Mouse (Mus musculus): ENCODE measurements around the gene Olfr101. TPM values are rescaled to one million over a fixed set of nuclear protein-coding genes. Genes with fewer than 3 reads are reported as not detected.

The Olfr101 gene
- not detected in 2 replicates for polyA plus RNA-seq (2012; ENCODE audit: insufficient read depth, insufficient read length, low replicate concordance, missing spikeins)

DNA sequence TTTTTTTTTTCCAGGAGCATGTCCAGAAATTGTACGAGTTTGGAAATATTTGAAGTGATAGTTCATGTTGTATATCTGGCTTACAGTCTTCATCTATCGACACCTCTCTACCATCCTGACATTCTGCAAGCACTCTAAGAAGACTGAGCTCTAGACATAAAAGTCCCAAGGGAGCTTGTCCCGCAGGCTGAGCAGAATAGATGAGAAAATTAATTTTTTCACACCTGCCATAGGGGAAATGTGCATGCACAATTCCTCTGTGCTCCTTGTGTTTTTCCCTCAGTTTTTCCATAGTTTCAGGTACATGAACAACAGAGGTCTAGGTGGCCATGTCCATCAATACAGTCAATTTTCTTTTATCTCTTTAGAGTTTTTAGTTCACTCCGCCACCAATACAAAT is at the start of gene Olfr101:
Olfr101 (minus strand) TSS at position 101 of the 400 bp plus-strand sequence.
- TF ChIP-seq CTCF (IDR thresholded peaks at IDR 0.05; ENCODE audit: insufficient read depth, low read depth, low read length) (no peak), POLR2A (IDR thresholded peaks at IDR 0.05; ENCODE audit: insufficient read depth, low read depth, low read length) (no peak)
- Histone ChIP-seq H3K27ac (ENCODE audit: insufficient read depth, low read depth, low read length) (no peak within 1 kb of the TSS), H3K4me1 (ENCODE audit: control insufficient read depth, insufficient read depth, low read length) (no peaks in the 10 kb centered on the region), H3K4me3 (ENCODE audit: insufficient read depth, low read depth, low read length) (no peak within 1 kb of the TSS)
- 87% methylated on average over 4 of the region's 4 CpGs for WGBS

DNA sequence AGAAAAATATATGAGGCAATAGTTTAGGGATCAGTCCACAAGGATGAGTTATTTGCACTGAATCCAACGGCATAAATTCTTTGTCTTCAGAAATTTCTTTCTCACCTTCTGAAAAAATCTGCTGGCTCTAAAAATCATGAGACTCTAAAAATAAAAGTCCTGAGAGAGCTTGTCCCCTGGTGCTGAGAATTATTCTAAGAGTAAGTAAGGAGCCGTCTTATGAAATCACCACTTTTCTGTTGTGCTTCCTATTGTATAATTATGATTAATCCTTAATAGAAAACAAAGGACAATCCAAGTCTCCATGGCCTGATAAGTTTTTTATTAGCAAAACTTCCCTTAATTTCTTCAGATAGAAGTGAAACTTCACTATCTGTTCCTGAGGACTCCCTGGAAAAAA is 35.5 kb upstream of the Olfr101 start, which contains the start of gene Olfr103:
Olfr103 (minus strand) TSS at position 101 of the 400 bp plus-strand sequence.
- 88% methylated on average over 2 of the region's 2 CpGs for WGBS
- Histone ChIP-seq H3K27ac (ENCODE audit: insufficient read depth, low read depth, low read length) (no peak within 1 kb of the TSS), H3K4me3 (ENCODE audit: insufficient read depth, low read depth, low read length) (no peak within 1 kb of the TSS), H3K4me1 (ENCODE audit: control insufficient read depth, insufficient read depth, low read length) (no peaks in the 10 kb centered on the region)
- TF ChIP-seq CTCF (IDR thresholded peaks at IDR 0.05; ENCODE audit: insufficient read depth, low read depth, low read length): no peak
- no peak for TF ChIP-seq POLR2A (IDR thresholded peaks at IDR 0.05; ENCODE audit: insufficient read depth, low read depth, low read length)

DNA sequence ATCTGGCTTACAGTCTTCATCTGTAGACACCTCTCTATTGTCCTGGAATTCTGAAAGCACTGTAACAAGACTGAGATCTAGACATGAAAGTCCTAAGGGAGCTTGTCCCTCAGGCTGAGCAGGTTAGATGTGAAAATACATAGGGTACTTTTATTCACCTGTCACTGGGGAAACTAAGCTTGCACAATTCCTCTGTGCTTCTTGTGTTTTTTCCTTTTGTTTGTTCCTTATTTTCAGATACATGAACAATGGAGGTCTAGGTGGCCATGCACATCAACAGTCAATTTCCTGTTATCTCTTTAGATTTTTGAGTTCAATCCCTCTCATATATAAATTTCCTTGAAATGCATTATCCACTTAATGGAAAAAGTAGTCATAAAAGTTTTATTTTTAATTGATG is 12.8 kb upstream of the Olfr101 start, which contains the start of gene Olfr102:
Olfr102 (minus strand) TSS at position 101 of the 400 bp plus-strand sequence.
- Histone ChIP-seq H3K27ac (ENCODE audit: insufficient read depth, low read depth, low read length) (no peak within 1 kb of the TSS), H3K4me3 (ENCODE audit: insufficient read depth, low read depth, low read length) (no peak within 1 kb of the TSS), H3K4me1 (ENCODE audit: control insufficient read depth, insufficient read depth, low read length) (no peaks in the 10 kb centered on the region)
- TF ChIP-seq CTCF (IDR thresholded peaks at IDR 0.05; ENCODE audit: insufficient read depth, low read depth, low read length) (no peak), POLR2A (IDR thresholded peaks at IDR 0.05; ENCODE audit: insufficient read depth, low read depth, low read length) (no peak)

DNA sequence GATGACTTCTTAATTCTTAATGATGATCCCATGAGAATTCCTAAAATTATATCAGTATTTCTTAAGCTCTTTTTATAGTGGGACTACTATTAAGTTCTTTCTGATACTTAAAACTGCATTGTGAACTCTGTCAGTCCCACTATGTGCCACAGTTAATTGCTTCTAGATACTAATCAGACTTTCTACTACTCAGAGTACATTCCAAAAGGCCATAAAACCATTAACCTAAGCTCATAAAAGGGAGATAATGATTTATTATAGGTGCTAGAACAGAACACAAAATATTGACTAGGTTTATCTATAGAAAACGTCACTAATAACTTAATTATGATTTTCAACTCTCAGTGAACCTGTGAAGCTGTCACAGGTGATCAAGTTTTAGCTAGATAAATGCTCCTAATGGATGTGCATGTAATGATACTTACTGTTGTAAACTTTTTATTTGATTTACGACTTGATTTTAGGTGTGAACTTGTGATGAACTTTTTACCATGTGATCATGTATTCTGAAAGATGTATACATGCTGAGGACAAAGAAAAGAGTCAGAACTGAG is 6.1 kb upstream of the Olfr101 start:
- WGBS: 48% methylated on average over 2 of the region's 2 CpGs
- Histone ChIP-seq H3K4me3 (ENCODE audit: insufficient read depth, low read depth, low read length) (no peak overlapping the region), H3K4me1 (ENCODE audit: control insufficient read depth, insufficient read depth, low read length) (no peaks in the 10 kb centered on the region), H3K27ac (ENCODE audit: insufficient read depth, low read depth, low read length) (no peak overlapping the region)
- TF ChIP-seq POLR2A (IDR thresholded peaks at IDR 0.05; ENCODE audit: insufficient read depth, low read depth, low read length): no peak
- TF ChIP-seq CTCF (IDR thresholded peaks at IDR 0.05; ENCODE audit: insufficient read depth, low read depth, low read length): no peak

DNA sequence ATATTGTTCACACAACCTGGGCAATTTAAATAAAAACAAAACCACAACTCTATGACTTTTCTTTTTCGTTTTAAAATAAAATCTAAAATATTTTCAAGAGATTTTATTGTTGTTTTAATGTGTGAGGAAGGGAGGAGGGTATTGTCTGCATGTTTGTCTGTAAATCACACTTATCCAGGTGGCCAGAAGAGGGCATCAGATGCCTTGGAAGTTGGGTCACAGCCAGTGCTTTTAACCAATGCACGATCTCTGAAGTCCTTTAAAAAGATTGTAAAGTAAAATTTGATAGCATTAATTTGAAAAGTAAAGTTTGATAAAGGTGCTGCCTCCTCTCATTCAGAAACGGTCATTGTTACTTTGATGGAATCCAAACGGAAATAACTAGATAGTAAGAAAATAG is 4.4 kb upstream of the Olfr101 start:
- no peak overlapping the region for H3K4me3 ChIP-seq (ENCODE audit: insufficient read depth, low read depth, low read length)
- 46% methylated on average over 4 of the region's 4 CpGs for WGBS
- no peaks in the 10 kb centered on the region for H3K4me1 ChIP-seq (ENCODE audit: control insufficient read depth, insufficient read depth, low read length)
- H3K27ac ChIP-seq (ENCODE audit: insufficient read depth, low read depth, low read length): no peak overlapping the region
- TF ChIP-seq POLR2A (IDR thresholded peaks at IDR 0.05; ENCODE audit: insufficient read depth, low read depth, low read length): no peak
- TF ChIP-seq CTCF (IDR thresholded peaks at IDR 0.05; ENCODE audit: insufficient read depth, low read depth, low read length): no peak

DNA sequence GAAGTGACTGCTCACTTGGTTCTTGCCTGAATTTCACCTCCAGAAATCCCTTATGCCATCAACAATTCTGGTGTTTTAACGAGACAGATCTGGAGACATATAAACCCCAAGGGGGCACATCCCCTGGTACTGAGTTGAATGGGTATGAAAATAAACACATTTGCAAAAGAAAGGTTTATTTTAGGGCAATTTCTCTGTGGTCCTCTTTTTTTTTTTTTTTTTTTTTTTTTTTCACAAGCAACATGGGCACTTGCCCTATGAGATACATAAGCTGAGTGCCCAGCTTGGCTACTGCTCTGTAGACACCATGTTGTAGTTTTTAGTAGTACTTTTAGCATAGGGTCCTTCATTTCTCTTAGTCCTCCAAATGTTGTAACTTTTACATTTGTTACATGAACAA is 20.8 kb downstream of the Olfr101 start, which contains the start of gene Olfr99:
Olfr99 (minus strand) TSS at position 101 of the 400 bp plus-strand sequence.
- 69% methylated on average over 1 of the region's 1 CpGs for WGBS
- Histone ChIP-seq H3K27ac (ENCODE audit: insufficient read depth, low read depth, low read length) (no peak within 1 kb of the TSS), H3K4me1 (ENCODE audit: control insufficient read depth, insufficient read depth, low read length) (no peaks in the 10 kb centered on the region), H3K4me3 (ENCODE audit: insufficient read depth, low read depth, low read length) (no peak within 1 kb of the TSS)
- TF ChIP-seq POLR2A (IDR thresholded peaks at IDR 0.05; ENCODE audit: insufficient read depth, low read depth, low read length) (no peak), CTCF (IDR thresholded peaks at IDR 0.05; ENCODE audit: insufficient read depth, low read depth, low read length) (no peak)

DNA sequence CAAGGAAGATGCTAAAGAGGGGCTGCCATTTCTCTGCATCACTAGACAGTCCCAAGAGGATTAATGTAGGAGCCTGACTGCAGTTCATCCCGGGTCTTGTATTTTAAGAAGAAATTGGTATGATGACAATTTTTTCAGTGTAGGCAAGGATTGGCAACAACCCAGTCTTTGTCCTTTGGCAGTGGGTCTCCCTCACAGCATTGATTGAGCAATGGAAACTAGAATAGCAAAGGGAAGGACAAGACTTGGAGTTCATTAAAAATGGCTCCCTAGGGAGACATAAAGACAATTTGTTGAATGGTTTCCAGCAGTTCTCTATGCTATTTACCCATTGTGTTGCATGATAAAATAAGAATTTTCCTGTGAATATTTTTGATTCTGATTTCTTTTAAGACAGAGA is 23.8 kb downstream of the Olfr101 start:
- 58% methylated on average over 1 of the region's 1 CpGs for WGBS
- no peaks in the 10 kb centered on the region for H3K4me1 ChIP-seq (ENCODE audit: control insufficient read depth, insufficient read depth, low read length)
- no peak for TF ChIP-seq CTCF (IDR thresholded peaks at IDR 0.05; ENCODE audit: insufficient read depth, low read depth, low read length)
- TF ChIP-seq POLR2A (IDR thresholded peaks at IDR 0.05; ENCODE audit: insufficient read depth, low read depth, low read length): no peak
- no peak overlapping the region for H3K27ac ChIP-seq (ENCODE audit: insufficient read depth, low read depth, low read length)
- no peak overlapping the region for H3K4me3 ChIP-seq (ENCODE audit: insufficient read depth, low read depth, low read length)

DNA sequence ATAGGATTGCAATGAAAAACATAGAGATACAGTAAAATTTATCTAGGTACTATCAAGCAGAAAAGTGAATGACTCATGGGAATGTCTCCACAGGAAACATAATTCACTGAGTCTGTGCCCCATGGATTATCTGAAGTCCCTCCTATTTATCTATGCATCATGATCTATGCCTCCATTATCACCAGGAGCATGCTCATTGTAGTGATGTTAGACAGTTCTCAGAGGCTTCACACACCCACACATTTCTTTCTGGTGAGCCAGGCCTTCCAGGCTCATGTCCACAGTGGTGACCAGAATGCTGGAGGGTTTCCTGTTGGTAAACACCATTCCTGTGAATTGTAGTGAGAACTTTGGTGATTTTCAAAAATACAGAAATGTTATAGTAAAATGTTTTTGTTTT is 27.5 kb downstream of the Olfr101 start:
- Histone ChIP-seq H3K27ac (ENCODE audit: insufficient read depth, low read depth, low read length) (no peak overlapping the region), H3K4me3 (ENCODE audit: insufficient read depth, low read depth, low read length) (no peak overlapping the region), H3K4me1 (ENCODE audit: control insufficient read depth, insufficient read depth, low read length) (no peaks in the 10 kb centered on the region)
- TF ChIP-seq POLR2A (IDR thresholded peaks at IDR 0.05; ENCODE audit: insufficient read depth, low read depth, low read length) (no peak), CTCF (IDR thresholded peaks at IDR 0.05; ENCODE audit: insufficient read depth, low read depth, low read length) (no peak)

DNA sequence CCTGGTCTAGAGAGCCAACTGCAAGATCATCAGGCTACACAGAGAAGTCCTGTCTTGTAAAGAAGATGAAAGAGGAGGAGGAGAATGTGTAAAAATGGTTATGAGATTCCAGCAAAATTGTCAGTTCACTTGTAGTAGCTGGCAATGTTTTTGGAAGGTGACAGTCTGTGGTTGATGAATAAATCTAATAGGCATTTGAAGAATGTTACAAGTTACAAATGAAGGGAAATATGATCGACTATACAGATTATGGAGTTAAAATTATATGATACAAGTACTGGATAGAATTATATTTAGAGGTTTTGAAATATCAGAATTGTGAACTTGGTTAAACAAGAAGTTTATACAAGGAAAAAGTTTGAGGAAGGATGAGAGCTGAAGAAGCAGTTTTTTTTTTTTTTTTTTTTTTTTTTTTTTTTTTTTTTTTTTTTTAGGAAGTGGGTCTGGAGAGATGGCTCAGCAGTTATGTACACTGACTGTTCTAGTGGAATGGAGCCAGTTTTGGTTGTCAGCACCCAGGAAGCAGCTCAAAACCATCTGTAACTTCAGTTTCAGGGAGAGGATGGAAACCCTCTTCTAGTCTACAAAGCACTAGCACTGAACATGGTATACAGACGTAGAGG is 28.4 kb downstream of the Olfr101 start:
- H3K4me1 ChIP-seq (ENCODE audit: control insufficient read depth, insufficient read depth, low read length): no peaks in the 10 kb centered on the region
- no peak overlapping the region for H3K27ac ChIP-seq (ENCODE audit: insufficient read depth, low read depth, low read length)
- no peak overlapping the region for H3K4me3 ChIP-seq (ENCODE audit: insufficient read depth, low read depth, low read length)
- TF ChIP-seq CTCF (IDR thresholded peaks at IDR 0.05; ENCODE audit: insufficient read depth, low read depth, low read length): no peak
- TF ChIP-seq POLR2A (IDR thresholded peaks at IDR 0.05; ENCODE audit: insufficient read depth, low read depth, low read length): no peak
- WGBS: 80% methylated on average over 2 of the region's 2 CpGs

Measured in olfactory bulb, adult 2 months (tissue).